Mouse (Mus musculus) CD4-positive helper T cell, adult 2 months (primary cell): Measurements from ENCODE around the gene Cnksr3.

Source experiments
- DNase-seq: peaks from one replicate; pipeline ENCODE4 v3.0.0-alpha.2; 2012; ENCODE audit warnings: low read depth, missing footprints, low spot score

The Cnksr3 gene

DNA sequence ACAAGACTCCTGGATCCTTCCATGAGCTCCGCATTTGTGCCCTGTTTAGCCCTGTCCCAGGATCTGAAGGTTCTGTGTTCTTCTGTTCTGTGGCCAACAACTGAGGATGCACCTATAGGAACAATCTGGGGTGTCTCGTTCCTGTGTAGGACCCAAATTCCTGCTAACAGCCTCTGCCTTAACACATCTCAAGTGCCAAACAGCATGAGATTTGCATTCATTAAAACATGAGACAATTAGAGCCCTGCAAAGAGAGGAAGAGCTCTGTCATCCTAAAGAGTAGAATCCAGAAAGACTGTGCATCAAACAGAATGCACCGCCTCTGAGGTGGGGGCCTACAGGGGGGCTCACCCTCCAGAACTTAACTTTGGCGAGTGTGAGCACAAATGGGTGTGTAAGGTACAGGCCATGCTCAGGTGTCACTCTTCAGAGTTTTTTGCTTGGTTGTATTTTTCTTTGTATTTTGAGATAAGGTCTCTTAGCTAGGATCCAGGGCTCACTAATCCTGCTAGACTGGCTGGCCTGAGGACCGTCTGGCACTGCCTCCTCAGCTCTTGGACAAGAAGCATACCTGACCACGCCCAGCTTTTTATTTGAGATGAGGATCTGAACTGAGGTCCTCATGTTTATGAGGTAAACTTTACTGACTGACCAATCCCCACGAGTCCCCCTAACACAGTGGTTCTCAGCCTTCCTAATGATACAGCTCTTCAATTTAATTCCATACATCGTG, 15.2 kb downstream of the Cnksr3 start:
- DNase-seq, result no peak

DNA sequence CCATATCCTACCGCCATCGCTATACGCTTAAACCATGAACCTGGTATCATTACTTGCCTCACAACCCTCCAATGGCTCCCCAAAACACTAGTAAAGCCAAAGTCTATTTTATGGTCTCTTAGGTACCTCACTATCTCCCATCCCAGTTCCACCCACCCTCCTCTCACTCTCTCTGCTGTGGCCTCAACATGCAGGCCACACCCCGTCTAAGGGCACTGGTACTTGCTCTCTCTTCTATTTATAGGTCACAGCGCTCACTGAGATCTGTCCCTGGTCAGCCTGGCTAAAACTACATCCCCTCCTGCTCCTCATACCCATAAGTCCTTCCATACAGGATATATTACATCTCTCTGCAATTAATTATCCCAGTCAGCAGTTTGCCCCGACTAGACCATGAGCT, 16.1 kb downstream of the Cnksr3 start:
- DNase-seq, result no peak

- no peak for DNase-seq
Measured at GRCm38 (mm10) chr10:7191721-7192413, 20.2 kb downstream of the Cnksr3 start.

- no peak for DNase-seq
Measured at GRCm38 (mm10) chr10:7189194-7189593, 22.8 kb downstream of the Cnksr3 start.

GRCm38 (mm10) chr10:7187881-7188280, 24.2 kb downstream of the Cnksr3 start:
- no peak for DNase-seq

DNA sequence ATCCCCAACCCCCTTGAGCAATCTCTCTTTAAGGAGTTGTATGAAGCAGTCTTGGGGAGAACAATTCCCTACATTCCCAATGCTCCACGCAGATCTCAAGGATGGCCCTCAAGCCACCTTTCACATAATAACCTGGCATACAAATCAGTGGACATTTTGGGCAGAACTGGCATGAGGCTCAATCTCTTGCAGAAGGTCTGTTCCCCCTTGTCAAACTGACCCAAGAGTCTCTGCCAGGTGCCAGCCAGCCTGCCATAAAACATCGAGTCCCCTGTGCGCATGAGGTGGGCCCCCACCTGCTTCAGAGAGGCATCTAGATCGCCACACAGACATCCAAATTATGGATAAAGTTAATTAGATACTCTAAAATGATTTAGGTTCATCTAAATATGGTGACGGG, 25.0 kb downstream of the Cnksr3 start:
- DNase-seq, result no peak

DNA sequence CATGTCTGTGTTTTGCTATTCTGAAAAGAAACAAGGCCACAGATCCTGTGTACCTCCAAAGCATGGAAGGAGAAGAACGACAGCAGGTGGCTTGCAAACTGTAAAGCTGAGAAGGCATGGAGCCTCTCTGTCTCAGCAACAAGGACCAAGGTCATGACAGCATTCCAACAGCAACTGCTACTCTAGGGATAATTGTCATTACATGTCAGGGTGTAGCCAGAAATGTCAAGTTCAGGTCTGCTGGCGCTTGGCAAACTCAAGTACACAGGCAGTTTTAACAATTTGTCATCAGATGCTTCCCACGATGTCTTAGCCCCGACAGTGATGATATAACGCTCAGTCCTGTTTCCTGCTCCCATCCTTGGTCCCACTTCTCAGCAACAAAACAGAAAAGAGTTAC, 26.0 kb downstream of the Cnksr3 start:
- no peak for DNase-seq

DNA sequence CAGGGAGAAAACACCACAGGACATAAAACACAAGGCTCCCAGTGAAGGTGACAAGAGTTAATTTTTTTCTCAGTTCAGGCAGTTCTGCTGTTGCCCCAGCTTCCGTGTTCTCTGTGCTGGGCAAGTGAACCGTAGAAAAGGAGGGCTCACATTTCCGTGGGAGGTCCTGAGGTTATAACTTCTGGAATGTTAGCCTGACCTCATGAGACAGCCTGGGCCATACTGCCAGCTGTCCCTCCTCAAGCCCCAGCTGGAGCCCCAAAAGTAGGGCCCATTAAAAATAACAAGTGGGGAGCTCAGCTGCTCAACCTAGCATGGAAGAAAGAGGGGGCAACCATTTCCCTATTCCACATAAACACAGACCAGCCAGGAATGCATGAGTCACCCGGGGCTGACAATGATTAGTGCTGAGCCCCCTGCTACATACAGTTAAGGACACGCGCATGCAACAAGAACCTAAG, 28.8 kb downstream of the Cnksr3 start:
- no peak for DNase-seq

DNA sequence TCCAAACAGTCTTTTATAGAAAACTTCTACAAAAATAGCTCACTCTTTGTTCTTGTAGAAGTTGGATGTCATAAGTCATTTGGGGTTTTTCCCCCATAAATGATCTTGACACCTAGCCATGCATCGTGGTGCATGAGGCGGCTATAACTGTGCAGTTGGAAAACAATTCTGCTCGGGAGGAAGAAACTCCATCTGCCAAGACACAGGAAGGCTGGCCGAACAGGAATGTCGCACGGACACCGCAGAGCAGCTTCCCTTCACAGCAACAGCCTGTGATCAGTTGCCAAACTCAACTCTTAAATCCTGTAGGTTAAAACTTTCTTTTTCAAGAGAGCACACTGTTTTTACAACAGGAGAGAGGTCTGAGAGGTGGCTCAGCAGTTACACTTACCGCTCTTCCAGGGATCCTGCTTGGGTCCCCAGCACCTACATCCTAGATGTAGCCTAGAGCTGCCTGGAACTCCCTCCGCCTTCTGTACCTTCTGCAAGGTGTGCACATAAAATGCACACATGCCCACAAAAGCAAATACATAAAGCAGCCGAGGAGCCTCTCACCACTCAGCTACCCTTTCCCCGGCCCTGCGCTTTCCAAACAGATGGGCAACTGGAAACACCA, 29.4 kb downstream of the Cnksr3 start:
- no peak for DNase-seq

GRCm38 (mm10) chr10:7180296-7180695, 31.7 kb downstream of the Cnksr3 start:
- no peak for DNase-seq

- peak; percentile 36 for DNase-seq
Measured at GRCm38 (mm10) chr10:7178571-7178970, 33.5 kb downstream of the Cnksr3 start.

DNA sequence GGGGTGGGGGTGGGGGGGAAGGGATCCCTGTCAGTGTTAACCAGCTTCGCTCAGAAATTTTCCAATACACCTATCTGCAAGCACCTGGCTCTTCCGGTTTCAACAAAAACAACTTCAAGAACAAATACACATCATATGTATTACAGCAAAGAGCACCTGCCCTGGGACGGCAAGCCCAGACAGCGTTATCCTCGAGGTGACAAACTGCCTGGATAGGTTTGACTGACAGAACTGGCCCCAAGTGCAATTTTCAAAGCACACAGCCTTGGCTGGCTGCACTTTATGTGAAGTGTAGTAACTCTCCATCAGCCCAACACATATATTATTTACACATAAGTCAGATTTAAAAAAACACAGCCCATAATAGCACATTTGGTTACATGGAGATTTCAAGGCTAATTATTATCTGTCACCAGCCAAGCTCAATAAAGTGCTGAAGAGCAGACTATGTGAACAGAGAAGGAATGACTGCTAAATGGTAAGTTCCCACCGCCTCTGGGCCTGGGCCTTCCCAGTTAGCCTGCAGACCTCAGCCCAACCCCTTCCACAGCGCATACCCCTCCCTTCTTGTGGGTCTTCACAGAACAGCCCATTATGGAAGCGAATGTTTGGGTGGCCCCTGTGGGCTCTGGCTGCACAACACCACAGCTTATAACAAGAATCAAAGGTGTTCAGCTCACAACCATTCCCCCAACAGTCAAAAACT, 35.7 kb downstream of the Cnksr3 start:
- DNase-seq, result no peak

DNA sequence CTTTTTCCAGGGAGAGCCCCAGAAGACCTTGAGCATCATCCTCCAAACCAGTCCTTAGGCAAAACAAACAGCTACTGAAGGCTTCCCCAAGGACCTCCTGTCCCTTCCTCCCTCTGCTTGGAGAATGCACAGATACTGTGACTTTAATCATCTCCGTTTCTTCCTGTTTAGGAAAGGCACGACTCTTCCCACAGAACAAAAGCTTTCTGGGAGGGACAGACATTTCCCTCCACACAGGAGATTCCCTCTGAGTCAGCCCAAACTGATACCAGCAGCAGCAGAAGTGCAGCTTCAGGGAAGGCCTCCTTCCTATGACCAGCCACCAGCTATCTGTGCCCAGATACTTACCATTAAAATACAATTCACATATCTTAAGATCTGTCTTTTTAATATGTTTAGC, 37.6 kb downstream of the Cnksr3 start:
- no peak for DNase-seq

GRCm38 (mm10) chr10:7173098-7173497, 38.9 kb downstream of the Cnksr3 start:
- no peak for DNase-seq

GRCm38 (mm10) chr10:7170434-7170833, 41.6 kb downstream of the Cnksr3 start:
- no peak for DNase-seq

DNA sequence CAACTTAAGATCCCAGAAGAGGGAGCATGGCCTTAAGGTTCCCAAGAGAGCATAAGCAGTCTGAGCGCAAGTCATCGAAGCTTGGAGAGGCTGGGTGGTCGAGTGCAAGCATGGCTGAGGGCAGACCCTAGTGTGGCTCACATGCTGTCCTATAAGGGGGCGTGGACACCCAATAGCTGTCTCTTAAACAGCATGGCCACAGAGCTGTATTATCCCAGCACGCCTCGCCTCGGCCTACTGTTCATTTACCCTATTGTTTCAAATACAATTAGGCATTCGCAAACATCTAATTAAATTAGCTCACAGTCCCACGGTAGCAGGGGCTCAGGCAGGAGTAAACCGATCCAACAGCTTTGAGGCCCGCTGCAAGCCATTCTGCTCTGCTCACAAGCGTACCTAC, 49.0 kb downstream of the Cnksr3 start:
- DNase-seq, result no peak

- no peak for DNase-seq
Measured at GRCm38 (mm10) chr10:7159061-7159511, 53.0 kb downstream of the Cnksr3 start.

DNA sequence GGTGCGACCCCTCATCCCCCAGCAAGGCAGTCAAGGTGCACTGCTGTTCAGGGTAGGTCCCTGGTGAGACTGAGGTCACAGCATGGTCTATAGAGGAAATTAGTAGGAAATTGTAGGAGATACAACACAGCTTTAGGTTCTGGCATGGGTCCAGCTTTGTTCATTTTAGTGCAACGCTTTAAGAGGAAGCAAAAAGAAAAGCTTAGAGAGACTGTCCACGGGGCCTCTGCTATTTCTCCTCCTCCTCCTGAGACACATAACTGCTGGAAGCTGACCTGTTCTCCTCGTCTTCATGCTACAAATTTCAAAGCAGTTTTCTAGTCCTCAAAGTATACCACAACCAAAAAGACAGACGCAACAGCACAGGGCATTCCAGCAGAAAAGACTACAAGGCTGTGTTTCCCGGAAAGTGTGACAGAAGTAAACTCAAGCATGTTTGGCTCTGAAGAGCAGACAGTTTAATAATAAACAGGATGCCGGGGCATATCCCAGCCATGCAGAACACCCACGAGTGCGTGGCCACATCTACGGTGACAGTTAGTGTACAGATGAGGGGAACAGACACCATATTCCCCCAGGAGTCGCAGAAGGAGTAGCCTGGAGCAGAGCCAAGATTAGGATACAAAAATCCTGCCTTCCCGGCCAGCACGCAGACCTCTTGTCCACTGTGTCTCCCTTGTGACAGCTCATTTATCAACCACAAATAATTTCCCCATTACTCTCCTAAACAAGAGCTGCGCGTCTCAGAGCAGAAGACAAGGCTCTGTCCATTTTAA, 53.6 kb downstream of the Cnksr3 start:
- DNase-seq, result no peak

DNA sequence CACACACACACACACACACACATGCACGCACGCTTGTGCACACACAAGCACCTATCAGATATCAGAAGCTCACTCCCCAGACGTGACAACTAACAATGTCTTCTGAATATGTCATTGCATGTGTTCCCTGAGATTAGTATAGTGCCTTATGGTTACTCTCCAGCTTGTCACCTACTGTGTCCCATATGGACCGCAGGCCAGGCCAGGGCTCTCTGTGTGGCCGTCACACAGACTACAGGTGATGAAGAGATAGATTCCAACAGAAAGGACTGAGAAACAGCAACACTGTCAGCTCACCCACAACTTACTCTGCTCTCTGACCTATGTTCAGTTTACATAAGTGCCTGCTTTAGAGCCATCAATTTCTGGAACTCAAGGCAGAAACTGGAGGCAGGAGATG, 57.2 kb downstream of the Cnksr3 start:
- DNase-seq, result no peak

DNA sequence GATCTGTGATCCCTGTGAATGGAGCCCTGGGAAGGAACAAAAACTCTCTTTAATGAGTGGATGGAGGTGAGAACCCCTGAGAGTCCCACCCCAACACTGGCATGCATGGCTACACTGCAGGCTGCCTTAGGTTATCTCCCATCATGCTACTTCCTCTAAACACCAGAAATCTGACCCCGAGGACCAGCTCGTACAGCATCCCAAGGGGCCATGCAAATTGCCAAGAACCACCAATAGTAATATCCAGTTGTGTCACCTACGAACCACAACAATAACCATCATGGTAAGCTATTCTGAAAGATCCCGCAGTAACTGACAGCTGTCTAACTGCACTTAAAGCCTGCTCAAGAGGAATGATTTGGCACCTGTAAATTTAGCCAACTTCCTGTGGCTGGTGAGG, 59.1 kb downstream of the Cnksr3 start:
- no peak for DNase-seq
